Mouse (Mus musculus) embryo, embryonic 11.5 days (tissue): ENCODE results near the gene Lrrc3.

Experiments
- DNase-seq: peaks from one replicate; pipeline ENCODE4 v3.0.0-alpha.2; 2012; ENCODE audit warnings: low read depth, low spot score

The Lrrc3 gene

DNA sequence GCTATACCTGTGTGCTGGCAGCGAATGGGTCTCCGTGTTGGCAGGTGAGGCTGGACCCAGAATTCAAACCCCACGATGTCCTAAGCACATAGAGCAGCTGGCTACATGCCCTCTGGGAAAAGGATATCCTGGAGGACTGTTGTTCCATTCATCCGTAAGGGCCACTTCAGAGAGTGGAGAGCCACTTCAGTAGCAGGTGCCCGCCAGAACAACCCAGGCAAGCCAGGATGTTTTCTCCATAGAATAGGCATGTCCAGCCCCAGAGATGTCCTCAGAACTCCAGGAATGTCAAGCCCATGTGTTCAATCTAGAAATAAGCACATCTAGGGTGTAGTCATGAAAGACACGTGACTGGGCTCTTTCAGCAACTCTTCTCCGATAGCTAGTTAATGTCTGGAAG lies 32.7 kb downstream of the Lrrc3 start:
- no peak for DNase-seq

DNA sequence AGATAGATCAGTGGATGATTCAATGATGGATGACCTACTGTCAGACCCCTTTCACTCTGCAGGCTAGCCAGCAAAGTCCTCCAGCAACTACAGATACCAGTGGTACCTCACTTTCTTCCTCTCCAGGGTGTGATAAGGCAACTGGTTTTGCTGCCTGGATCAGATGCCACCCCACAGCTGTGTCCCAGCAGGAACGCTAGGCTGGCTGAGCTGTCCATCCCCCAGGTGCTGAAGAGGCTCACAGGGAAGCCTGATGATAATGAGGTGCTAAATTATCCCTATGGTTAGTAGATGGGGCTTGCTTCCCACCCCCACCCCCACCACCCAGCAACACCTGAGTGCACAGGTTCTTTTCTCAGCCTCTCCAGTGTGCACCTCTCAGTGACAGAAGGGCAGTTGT lies 34.8 kb downstream of the Lrrc3 start:
- DNase-seq, result no peak

DNA sequence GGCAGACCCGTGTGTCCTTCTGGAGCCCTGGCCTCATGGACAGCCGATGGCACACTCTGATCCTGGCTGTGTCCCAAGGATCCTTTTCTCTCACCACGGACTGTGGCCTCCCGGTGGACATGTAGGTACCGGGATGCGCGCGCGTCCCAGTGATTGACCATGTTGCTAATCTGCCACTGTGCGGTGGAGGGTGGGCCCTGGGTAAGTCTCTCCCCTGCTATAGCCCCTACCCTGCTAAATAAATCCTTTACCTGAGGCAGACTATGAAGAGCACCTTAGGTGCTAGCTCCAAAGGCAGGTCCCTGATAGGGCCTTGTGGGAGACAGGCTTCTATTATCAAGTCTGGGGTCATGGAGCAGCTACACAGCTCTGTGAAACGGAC lies 37.6 kb downstream of the Lrrc3 start:
- no peak for DNase-seq

DNA sequence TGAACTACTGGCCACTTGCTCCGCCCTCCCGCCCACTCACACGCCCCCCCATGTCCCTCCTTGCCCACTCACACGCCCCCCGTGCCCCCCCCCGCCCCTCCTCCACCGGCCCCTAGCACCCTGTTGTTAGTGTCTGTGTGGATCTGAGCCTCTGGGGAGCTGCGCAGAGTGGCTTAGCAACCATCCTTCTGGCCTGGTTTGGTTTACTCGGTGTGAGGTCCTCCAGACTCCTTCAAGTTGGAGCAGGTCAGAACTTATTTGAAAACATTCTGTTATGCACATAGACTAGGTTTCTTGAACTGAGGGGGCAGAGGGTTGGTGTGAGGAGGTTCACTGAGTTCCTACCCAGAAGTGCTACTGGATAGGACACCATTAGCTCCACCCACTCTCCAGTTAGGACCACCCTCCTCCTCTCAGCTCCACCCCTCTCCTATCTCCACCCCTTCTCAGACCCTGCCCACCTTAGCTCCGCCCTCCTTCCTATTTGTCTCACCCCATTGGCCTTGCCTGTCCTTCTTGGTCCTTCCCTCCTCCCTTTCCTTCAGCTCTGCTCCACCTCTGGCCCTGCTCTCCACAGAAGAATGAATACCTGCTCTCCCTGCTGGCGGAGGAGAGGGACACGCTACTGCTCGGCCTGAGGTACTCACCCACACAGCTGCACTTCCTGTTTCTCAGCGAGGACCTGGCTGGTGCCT lies 38.1 kb downstream of the Lrrc3 start:
- peak; percentile 24 for DNase-seq

DNA sequence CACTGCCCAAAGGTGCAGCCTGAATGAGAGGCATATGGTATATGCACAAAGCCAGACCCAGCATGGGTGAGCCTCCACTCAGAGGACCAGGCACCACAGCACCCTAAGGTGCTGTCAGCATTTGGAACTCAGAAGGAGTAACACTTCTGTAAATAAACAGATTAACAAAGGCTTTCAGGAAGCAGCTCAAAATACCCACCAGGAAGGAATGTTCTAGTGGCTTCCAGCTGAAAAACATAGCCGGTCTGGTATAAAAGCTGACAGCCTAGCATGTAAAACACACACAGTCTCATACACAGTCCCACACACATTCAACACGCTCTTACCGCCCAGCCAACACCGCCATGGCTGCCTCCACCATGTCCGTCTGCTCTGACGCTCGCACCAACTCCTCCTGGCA lies 40.7 kb downstream of the Lrrc3 start, which contains the start of gene Gm3285:
Gm3285 (plus strand) TSS at position 301 of the 400 bp plus-strand sequence.
- no peak for DNase-seq

DNA sequence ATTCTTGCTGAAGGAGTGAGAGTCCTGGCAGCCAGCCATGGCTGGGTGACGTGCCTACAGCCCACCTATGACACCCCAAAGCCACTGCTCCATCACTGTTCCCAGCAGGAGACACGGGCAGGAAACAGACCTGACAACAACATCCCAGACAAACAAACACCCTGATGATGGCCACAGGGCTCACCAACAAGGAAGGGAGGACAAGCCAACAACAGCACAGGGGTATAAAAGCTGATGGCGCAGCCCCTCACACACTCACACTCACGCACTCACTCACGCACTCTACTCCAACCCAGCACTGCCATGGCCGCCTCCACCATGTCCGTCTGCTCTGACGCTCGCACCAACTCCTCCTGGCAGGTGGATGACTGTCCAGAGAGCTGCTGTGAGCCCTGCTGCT lies 49.8 kb downstream of the Lrrc3 start, which contains the start of gene Gm10318:
Gm10318 (plus strand) TSS at position 301 of the 400 bp plus-strand sequence.
- DNase-seq, result no peak
